Mouse (Mus musculus) stomach, postnatal 0 days (tissue): ENCODE results near the gene Ext2.

Experiments used
- CTCF ChIP-seq: IDR thresholded peaks from 2 replicates; pipeline ENCODE4 v1.5.1; 2016; ENCODE audit warnings: antibody characterized with exemption, low read depth, mild to moderate bottlenecking, moderate library complexity
- EP300 ChIP-seq: optimal IDR thresholded peaks from 2 replicates; pipeline ENCODE3; 2016; ENCODE audit warnings: antibody characterized with exemption

DNA sequence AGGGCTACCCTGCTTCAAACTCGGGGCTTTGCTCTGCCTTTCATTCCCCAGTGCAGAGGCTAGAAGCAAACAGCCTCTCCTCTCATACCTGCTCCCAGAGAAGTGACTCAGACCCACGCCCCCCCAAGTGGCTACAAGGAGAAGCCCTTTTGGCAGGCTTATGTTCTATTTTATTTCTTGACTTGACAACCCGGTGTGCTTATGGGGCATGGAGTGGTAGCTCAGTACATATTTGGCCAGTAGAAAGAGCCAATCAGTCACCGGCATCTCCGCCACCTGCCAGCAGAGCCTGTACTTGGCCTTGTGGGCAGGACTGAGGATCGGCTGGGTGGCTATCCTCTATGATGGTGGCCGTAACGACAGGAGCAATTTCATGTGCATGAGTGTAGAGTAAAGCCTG, 85.2 kb downstream of the Ext2 start:
- no peak for TF ChIP-seq CTCF
- no peak for TF ChIP-seq EP300
